Mouse (Mus musculus) cerebellum, adult 9-11 months (tissue): ENCODE measurements around the gene Axin1.
A peak's percentile ranks its signal among the peaks of the same experiment; 100 is the strongest.

Experiments used
- DNase-seq: peaks from one replicate; pipeline ENCODE4 v3.0.0; 2022

Gene Axin1

DNA sequence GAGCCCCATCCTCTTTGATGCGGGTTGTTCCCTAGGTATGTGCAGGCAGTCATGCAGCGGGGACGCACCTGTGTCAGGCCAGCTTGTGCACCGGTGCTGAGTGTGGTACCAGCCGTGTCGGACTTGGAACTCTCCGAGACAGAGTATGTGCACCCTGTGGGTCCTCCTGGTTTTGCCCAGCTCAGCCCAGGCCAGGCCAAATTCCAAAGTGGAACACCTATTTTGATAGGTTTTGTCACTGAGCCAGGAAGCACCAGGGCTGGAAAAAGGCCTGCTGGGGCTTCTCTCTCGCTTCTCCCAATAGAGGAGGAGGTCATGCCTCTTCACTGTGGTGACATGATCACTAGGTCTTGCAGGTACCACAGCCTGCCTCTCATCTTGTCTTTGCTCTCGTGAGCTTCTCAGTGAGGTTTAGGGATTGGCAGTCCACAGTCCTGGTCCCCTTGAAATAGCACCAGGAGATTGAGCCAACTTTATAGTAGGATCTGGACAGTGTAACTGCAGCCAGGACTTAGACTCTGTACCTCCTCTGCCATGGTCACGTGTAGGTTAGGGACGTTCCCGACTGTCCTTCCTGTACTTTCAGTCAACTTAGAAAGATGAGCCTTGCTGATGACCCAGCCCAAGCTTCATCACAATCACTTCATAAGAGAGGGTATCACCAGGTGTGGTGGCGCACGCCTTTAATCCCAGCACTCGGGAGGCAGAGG lies 54.1 kb downstream of the Axin1 start:
- DNase-seq = no peak

DNA sequence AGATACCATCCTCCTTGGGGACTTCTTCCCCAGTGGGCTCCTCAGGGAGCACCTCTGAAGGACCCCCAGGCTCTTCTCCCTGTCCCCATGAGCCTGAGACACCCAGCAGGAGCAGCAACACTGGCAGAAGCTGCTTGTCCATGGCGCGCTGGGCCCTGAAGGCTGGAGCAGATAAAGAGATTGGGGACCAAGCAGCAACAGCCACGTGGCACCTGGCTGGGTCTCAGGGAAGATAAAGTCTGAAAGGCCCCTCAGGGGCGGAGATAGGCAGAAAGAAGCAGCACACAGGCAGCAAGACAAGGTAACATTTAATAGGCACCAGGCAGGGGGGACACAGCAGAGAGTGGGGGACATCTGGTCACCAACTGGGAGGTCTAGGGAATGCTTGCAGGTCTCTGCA lies 60.4 kb downstream of the Axin1 start, which contains the start of gene Pdia2:
Gene Pdia2 (minus strand): TSS at position 196 of the 400 bp plus-strand sequence.
- DNase-seq = no peak

DNA sequence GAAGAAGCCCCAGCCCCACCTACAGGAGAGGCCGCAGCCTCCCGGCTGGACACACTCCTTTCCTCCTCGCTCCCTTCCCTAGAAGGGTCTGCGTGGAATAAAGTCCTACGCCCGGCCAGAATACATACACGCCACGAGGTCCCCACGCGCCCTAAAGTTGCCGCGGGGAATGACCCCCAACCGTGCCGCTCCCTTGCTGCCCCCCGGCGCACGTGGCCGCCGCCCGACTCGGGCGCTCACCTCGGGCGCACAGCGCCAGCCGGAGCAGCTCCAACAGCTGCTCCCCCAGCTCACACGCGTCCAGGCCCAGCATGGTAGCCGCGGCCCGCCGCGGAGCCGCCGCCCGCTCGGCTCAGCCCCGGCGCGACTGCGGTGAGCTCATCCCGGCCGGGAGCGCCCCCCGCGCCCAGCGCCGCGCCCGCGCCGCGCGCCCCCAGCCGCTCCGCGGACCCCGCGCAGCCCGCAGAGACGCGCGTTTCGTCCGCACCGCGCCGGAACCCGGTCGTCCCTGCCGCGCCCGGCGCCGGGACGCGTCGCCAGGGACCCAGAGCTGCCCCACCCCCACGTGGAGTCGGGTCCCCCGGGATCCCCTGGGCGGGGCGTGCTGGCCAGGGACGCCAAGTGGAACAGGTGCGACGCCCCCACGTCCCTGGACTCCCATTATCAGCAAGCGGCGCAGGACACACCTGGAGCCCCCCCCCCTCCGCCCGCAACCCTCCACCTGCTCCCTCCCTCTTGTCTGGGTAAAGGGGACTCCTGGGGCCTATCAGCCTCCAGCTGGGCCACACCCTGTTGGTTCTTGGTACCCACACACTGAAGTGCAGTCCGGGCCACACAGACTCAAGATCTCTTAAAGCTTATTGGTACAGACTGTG lies 62.6 kb downstream of the Axin1 start:
- no peak for DNase-seq

DNA sequence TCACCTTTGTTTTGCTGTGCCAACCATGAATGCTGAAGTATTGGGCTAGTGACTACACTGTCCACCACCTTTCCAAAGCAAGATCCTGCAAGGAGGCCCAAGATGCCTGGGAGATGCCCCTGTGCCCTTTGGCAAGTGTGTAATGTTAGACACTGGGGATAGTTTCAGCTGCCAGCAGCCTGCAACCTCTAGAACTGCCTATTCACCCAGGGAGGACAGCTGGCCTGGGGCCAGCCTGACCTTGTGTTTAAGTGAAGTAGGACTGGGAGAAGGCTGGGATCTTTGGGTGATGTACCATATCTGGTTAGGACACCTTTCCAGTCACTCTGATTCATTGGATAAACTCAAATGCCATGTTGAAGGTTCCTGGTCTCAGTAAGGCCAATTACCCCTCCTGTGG lies 63.5 kb downstream of the Axin1 start:
- DNase-seq = no peak

DNA sequence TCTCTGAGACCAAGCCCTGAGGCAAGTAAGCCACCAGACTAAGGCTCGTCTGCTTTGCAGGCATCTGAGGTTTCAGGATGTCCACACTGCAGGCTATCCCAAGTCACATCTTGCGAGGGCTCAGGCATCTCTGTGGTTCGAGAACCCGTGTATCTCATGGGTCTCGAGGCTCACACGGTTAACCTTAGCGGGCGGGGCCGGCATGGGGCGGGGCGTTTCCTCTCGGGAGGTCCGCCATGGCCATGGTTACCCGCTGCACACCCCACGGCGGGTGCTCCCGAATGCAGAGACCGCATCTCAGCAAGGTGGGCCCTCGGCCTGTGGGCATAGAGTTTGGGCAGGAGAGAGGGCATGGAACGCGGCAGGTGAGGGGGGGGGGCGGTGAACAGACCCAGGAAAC lies 64.2 kb downstream of the Axin1 start, which contains the start of gene Rgs11:
Gene Rgs11 (plus strand): TSS at position 215 of the 400 bp plus-strand sequence.
- no peak for DNase-seq

DNA sequence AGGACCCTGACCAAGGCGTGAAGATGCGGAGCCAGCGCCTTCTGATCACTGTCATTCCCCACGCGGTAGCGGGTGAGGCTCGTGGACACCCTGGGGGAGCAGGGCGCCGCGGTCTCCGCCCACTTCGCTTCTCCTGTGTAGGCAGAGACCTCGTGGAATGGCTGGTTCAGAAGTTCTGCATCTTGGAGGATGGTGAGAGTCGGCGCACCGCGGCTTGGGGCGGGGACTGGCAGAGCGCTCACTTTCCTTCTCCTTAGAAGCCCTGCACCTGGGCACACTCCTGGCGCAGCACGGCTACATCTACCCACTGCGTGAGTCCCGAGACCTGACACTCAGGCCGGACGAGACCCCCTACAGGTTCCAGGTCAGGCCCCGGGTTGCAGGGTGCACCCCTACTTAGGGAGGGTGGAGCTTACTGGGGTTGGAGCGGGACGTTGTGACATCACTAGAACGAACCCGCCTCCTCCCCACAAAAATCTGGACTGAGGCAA lies 64.9 kb downstream of the Axin1 start:
- DNase-seq = peak; percentile 36

DNA sequence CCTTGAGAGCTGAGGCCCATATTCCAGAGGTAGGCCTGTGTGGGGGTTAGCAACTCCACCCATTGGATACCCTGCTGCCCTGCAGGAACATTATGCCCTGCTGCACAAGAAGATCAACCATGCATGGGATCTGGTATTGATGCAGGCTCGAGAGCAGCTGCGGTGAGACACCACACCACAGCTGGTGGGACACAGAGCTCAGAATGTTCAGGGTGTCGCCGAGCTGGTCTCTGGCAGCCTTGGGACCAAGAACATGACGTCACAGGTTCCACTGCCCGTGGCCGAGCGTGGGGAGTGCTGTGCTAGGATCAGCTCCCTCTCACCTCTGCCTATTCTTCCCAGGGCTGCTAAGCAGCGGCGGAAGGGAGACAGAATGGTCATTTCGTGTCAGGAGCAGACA lies 66.3 kb downstream of the Axin1 start:
- DNase-seq = no peak

DNA sequence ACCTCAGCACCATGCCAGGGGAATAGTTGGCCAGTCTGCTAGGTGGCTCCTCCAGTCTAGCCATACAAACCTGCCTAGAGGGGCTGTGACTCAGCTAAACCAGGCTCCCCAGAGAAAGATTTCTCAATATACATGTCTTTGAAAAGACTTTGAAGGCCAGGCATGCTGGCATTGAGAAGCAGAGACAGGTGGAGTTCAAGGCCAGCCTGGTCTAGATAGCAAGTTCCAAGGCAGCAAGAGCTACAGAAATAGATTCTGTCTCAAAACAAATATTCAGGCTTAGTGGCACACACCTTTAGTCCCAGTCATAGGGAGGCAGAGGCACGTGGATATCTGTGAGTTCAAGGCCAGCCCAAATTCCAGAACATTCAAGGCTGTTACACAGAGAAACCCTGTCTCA lies 67.9 kb downstream of the Axin1 start:
- no peak for DNase-seq

DNA sequence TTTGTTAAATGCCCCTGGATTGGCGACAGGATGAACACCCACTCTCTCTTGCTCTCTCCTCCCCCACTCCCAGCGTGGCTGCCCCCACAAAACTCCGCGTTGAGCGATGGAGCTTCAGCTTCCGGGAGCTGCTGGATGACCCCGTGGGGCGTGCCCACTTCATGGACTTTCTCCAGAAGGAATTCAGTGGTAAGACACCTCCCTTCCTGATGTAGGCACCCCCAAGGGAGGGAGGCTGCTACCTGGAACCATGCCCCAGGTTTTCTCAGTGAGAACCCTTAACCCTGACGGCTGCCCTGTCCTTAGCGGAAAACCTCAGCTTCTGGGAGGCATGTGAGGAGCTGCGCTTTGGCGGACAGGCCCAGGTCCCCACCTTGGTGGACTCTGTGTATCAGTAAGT lies 69.2 kb downstream of the Axin1 start, which contains the start of gene Arhgdig:
Gene Arhgdig (minus strand): TSS at position 101 of the 400 bp plus-strand sequence.
- DNase-seq = no peak

DNA sequence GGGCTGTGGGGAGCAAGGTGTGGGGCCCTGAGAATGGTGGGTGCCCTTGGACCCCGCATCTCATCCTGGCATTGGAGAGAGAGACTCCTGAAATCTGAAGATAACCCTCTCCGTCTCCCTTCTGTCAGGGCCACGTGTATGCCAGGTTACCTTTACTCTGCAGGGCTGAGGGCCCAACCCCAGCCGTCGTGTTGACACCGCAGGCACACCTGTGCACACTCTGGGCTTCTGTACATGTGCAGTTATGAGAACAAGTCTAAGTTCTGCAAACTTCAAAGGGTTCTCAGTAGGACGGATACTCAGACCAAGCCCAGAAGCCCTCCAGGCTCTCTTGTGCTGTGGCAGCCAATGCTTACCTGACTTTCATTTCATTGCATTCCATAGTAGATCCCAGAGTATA lies 73.8 kb downstream of the Axin1 start:
- no peak for DNase-seq

DNA sequence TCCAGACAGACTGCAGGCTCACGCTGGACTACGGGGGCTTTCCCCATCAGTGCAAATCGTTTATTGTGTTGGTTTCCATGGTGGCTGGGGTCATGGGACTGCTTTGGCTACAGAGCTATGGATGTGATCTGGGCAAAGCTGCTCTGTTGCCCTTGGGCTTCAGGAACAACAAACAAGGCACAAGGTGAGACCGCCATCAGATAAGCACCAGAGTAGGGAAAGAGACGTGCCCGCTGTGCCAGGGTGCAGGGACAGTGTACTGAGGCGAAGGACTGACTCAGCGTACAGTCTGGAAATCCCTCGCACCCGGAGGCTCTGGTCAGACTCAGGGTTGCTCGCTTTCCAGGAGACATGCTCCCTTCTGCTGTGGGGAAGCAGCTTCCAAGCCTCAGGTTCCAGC lies 74.2 kb downstream of the Axin1 start:
- DNase-seq = no peak

DNA sequence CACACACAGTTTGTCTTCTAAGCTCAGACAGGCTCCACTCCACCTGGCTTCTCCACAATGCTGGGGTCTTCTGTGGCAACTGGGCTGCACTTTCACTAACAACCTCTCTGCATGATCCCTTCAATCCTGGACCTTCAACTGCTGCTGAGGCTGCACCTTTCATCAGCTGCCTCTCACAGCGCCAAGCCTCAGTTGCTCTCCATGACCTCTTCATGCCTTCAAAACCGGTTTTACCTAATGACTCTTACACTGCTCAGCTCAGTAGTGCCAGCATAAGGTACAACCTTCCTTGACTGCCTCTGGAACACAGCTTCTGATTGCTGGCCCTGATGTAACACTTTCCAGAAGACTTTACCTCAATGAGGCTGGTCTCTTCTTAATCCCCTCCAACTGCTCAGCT lies 83.0 kb downstream of the Axin1 start:
- no peak for DNase-seq

DNA sequence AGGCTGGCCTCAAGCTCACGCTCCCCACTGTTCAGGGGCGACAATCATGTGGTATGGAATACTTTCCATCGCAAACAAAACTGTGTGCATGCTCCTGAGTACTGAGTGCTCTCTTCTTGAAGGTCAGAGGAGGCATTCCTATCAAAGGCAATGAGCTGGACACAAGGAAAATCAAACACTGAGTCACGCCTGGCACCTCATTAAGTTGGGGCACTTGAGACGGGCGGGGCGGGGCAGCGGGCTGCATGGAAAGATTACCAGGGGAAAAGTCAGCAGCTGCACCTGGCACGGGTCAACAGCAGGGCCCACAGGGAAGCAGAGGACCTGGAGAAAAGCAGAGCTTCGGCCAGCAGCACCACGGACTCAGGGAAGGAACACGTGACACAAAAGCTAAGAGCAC lies 86.7 kb downstream of the Axin1 start:
- DNase-seq = no peak

DNA sequence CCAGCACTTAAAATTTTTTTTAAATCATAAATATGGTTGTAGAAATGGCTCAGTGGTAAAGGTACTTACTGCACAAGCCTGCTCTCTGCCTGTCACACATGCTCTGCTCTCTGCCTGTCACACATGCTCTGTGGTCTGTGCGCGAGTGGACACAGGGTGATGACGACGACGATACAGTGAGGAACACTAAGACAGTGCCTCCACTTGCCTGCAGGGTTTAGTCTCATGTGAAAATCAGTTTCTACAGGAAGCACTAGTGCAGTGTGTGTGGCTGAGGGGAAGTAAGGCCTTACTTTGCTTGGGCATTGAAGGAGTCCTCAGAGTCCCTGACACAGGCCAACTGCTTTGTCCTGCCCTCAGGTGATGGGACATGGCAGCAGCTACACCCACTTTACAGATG lies 91.3 kb downstream of the Axin1 start:
- no peak for DNase-seq

DNA sequence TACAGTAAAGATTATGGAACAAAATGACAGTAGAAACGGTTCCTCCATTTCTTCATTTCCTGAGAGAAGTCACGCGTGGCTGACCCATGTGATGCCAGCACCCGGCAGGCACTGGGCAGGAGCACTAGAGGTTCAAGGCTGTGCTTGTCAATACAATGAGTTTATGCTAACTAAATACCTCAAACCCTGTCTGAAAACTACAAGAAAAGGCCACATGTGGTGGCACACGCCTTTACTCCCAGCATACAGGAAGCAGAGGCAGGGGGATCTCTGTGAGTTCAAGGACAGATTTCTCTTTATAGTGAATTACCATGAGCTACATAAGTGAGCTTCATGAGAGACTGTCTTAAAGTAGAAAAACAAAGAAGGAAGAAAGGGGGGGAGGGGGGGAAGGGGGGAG lies 92.7 kb downstream of the Axin1 start:
- DNase-seq = no peak

DNA sequence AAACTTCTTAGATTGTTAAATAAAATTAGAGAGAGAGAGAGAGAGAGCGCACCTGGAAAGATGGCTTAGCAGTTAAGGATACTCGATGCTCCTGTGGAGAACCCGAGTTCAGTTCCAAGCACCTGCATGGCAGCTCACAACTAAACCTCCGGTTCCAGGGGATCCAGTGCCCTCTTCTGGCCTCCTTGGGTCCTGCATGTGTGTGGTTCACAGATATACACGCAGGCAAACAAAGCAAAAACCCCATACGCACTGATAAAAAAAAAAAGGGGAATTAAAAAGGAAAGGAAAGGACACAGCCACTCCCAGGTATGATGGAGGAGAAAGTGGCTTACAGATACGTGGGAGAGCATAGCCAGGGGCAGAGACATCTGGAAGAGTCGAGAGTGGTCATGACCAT lies 94.4 kb downstream of the Axin1 start:
- no peak for DNase-seq

DNA sequence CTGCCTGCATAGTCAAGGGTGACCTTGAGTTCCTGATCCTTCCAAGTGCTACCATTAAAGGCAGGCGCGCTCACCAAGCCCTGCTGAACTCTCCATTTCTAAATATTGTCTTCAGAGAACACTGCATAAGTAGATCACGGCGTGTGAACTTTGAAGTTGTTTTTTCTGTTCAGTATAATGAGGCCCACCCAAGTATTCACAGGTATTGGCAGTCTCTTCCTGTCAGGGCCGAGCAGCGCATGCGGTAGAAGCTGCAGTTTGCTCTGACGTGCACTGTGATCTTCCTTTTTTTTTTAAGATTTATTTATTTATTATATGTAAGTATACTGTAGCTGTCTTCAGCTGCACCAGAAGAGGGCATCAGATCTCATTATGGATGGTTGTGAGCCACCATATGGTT lies 95.9 kb downstream of the Axin1 start:
- DNase-seq = no peak

DNA sequence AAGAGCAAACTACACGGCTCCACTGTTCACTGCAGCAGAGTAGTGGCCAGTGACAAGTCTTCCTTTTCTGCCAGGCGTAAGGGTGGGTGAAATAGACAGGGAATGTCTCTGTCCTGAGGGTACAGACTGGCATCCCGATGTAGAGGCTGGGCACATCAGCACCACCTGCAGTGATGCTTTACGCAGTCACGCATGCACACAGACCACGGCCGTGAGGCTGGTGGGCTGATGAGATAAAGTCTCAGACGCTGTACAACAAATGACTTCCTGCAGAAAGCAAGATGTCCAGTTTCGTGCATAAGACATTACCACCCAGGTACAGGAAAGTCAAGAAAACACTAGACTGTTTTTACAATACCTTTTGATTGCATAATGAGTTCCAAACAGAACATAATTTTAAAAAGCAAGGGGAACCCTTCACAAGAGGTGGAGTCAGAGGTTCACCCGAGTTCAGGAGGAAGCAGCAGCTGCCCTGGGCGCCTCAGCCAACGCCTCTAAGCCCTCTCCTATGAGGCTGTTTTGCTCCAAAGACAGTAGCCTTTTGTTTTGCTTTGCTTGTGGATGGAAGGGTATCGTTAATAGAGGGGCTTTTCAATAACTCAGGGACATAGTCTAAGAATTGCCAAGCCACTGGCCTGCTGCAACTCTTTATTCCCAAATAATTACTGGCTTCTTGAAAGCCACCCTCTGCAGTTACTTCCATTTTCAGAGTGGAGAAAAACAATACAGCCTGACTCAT lies 96.8 kb downstream of the Axin1 start:
- no peak for DNase-seq

DNA sequence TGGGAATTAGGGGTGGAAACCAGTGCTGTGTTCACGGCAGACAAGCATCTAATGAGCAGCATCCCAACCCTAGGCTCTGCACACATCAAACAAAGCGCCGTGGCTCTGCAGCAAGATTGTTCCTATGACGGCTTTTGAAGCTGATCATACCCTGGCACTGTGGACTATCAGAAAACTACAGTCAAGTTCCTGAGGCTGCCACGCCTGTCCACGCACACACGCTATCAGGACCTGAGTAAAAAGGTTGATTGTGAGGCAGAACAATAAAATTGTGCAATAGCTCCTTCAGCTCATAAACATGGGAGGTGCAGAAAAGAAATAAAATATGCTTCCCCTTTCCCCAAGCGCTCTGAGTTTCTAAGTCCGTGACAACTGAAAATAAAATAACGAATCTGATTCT lies 99.2 kb downstream of the Axin1 start:
- DNase-seq = no peak

DNA sequence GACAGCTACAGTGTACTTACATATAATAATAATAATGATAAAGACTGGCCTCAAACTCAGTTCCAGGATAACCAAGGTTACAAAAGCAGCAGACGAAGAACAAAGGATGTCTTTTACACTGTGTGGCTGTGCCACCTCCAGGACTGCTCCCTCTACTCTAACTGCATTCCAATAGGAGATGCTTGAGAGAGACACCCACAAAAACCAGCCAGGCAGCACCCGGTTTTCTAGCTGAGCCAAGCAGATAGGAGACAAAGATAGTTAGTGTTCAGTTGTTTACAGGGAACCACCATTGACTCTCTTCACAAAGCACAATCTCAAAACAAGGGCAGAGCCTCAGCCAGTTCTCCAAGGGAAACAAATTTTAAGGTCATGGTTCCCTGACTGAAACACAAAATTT lies 101.1 kb downstream of the Axin1 start:
- DNase-seq = no peak

DNA sequence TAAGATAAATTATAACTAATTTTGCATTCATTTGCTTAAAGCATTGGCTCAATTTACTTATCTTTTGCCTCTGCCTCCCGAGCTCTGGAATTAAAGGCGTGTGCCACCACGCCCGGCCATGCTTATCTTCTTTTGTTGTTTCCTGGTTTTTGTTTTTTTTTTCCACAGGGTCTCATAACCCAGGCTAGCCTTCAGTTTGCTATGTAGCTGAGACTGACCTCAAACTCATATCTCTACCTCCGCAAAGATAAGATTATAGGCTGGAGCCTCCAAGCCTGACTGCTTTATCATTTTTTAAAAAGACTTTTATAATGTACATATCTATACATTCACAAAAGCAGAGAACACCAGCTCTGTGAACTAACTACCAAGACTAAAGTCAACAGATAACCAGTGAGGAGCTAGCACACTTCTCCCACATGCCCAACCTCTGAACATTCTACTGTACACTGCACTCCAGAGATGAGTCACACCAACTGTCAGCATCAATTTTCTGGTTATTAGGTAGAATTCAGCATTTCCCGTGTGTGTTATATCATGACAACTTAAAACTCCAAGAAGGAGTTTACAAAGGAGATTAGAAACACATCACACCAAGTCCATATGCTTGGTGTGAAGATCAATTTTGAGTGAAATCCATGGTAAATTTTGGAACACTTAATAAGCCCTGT lies 101.8 kb downstream of the Axin1 start:
- no peak for DNase-seq

DNA sequence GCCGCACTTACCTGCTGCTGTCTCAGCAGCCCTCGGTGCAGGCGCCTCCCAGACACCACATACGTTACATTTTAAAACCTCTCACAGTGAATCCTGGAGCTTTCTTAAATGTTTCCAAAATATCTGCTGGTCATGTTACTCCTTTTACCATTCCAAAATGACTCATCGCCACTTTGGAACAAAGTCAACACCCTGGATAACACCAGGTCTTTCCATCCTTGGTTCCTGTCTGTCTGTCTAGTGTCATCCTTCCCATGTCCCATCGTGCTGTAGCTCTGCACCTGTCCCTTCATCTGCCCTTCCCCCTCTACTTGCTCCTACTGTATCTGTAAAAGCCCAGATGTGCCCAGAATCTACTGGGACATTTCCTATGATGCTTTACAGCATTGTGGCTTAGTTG lies 102.5 kb downstream of the Axin1 start:
- DNase-seq = no peak
